Mouse (Mus musculus) liver, postnatal 0 days (tissue): ENCODE data around the gene Pacsin1.

Experiments used
- CTCF ChIP-seq: sonication (generic); IDR thresholded peaks from 2 replicates; pipeline ENCODE4 v1.5.1; 2016; ENCODE audit warnings: antibody characterized with exemption, low read depth
- EP300 ChIP-seq: IDR thresholded peaks from 2 replicates; pipeline ENCODE4 v1.6.1; 2016; ENCODE audit warnings: antibody characterized with exemption, low read depth, mild to moderate bottlenecking

GRCm38 (mm10) chr17:27705661-27706060 is 50.4 kb downstream of the Pacsin1 start:
- no peak for TF ChIP-seq CTCF
- no peak for TF ChIP-seq EP300
